Mouse (Mus musculus) lung, postnatal 0 days (tissue): ENCODE measurements around the gene Ctse.

Experiments
- CTCF ChIP-seq: IDR thresholded peaks from 2 replicates; pipeline ENCODE4 v1.5.1; 2016; ENCODE audit warnings: antibody characterized with exemption, mild to moderate bottlenecking
- EP300 ChIP-seq: IDR thresholded peaks from 2 replicates; pipeline ENCODE4 v1.6.1; 2016; ENCODE audit warnings: antibody characterized with exemption, mild to moderate bottlenecking, control low read depth

- TF ChIP-seq CTCF, result peak; percentile 82
- no peak for TF ChIP-seq EP300
Observed at GRCm38 (mm10) chr1:131613361-131614133, 24.6 kb upstream of the Ctse start.
